Mouse (Mus musculus) C2C12 (cell line): ENCODE data around the gene Fth1.

Source experiments
- CEBPB ChIP-seq: IDR thresholded peaks from one replicate; pipeline ENCODE4 v1.6.1; 2011; ENCODE audit warnings: low read depth, mild to moderate bottlenecking, control low read depth, moderate library complexity
- CTCF ChIP-seq: IDR thresholded peaks from one replicate; pipeline ENCODE4 v1.5.1; 2011; ENCODE audit not compliant: control insufficient read depth, insufficient read depth, insufficient read length
- MAX ChIP-seq: IDR thresholded peaks from one replicate; pipeline ENCODE4 v1.6.1; 2011; ENCODE audit warnings: mild to moderate bottlenecking, control low read depth

DNA sequence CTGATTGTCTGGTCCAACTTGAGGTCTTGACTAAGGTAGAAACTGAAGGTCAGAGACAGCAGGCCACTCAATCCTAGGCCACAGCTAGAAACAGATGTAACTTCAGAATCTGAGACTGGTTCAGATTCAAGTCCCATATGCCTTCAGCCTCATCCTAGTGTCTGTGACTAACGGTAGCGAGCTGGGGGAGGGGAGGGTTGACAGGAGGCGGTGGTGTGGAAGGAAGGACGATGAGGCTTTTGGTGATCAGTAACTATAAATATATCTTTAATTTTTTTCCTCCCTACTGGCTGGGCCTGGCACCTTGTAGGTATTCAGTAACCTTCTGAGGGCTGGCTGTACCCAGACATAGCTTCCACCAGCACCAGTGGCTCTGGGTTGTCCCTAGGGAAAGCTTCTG lies 35.0 kb downstream of the Fth1 start:
- TF ChIP-seq CTCF (no peak), MAX (no peak), CEBPB (no peak)
